21 mouse cellular contexts compared by ENCODE assay signal in genomic region chr16:9360741-9361255, GRCm38 (mm10).
DNase-seq lines count a peak whose midpoint lies in the region; ATAC-seq lines count a peak whose summit lies in the region.
"Had no signal": no experiment of that assay in that cellular context is flagged by ENCODE, and none has a peak within 500 bp of the region (broad histone marks: within the 10 kb centered on the region; RNA-seq: fewer than 3 reads in every experiment).

No protein-coding gene starts in this region.

- H3K27ac ChIP-seq in midbrain, embryonic 16.5 days (ENCODE audit: low read length) = no peak overlapping the region
- no peak overlapping the region for H3K27ac ChIP-seq in midbrain, embryonic 11.5 days (ENCODE audit: low read depth, low read length)
- H3K27ac ChIP-seq: forebrain, embryonic 12.5 days; hindbrain, embryonic 10.5 days; hindbrain, postnatal 0 days; liver, embryonic 14.5 days; lung, embryonic 15.5 days; midbrain, embryonic 10.5 days; neural tube, embryonic 12.5 days had no signal

- H3K4me3 ChIP-seq in midbrain, embryonic 16.5 days (ENCODE audit: low read depth, low read length) = no peak overlapping the region
- no peak overlapping the region for H3K4me3 ChIP-seq in midbrain, embryonic 11.5 days (ENCODE audit: low read depth, low read length)
- H3K4me3 ChIP-seq: forebrain, embryonic 12.5 days; hindbrain, embryonic 10.5 days; lung, embryonic 15.5 days; midbrain, embryonic 10.5 days; neural tube, embryonic 12.5 days had no signal

- peak; percentile 4 for DNase-seq in cerebellum, adult 9-10 months
- DNase-seq in left cerebral cortex, adult 8-10 months (ENCODE audit: low spot score in 2 of 2) = peak; percentile 10 to 53
- DNase-seq in left cerebral cortex, postnatal 4 days = no peak
- peak; percentile 29 for DNase-seq in layer of hippocampus, adult 9-10 months (ENCODE audit: low spot score)
- DNase-seq in right cerebral cortex, postnatal 25 days = peak; percentile 7
- DNase-seq in midbrain, embryonic 11.5 days (ENCODE audit: low spot score, missing footprints) = no peak
- DNase-seq: adrenal gland, postnatal 25 days; gastrocnemius, postnatal 25 days; lung, postnatal 4 days; thymus, postnatal 14 days had no signal

- H3K4me1 ChIP-seq in midbrain, embryonic 16.5 days (ENCODE audit: control insufficient read depth, insufficient read depth, low read length) = peaks cover 3% of the 10 kb centered on the region; the same call in 1 of the 2 replicates
- no peaks in the 10 kb centered on the region for H3K4me1 ChIP-seq in midbrain, embryonic 11.5 days (ENCODE audit: control insufficient read depth, insufficient read depth, low read length)
- H3K4me1 ChIP-seq: forebrain, embryonic 12.5 days; hindbrain, embryonic 10.5 days; lung, embryonic 15.5 days; neural tube, embryonic 12.5 days had no signal

- H3K9ac ChIP-seq in midbrain, embryonic 16.5 days (ENCODE audit: low read depth, low read length) = no peak overlapping the region
- no peak overlapping the region for H3K9ac ChIP-seq in midbrain, embryonic 11.5 days (ENCODE audit: low read length)
- H3K9ac ChIP-seq: forebrain, embryonic 12.5 days; liver, embryonic 14.5 days; lung, embryonic 15.5 days; neural tube, embryonic 12.5 days had no signal

- no peaks in the 10 kb centered on the region for H3K9me3 ChIP-seq in midbrain, embryonic 16.5 days (replicated peaks; ENCODE audit: control insufficient read depth, low read length, poor library complexity, severe bottlenecking)
- no peaks in the 10 kb centered on the region for H3K9me3 ChIP-seq in midbrain, embryonic 11.5 days (ENCODE audit: control insufficient read depth, low read length)
- H3K9me3 ChIP-seq: forebrain, embryonic 12.5 days; G1E; lung, embryonic 15.5 days; midbrain, embryonic 10.5 days; neural tube, embryonic 12.5 days had no signal

- intact Hi-C loops in left cerebral cortex, postnatal 4 days (cut with DNase I) = no loop called here

- no peak for ATAC-seq in cerebellum, adult (ENCODE audit: insufficient number of reproducible peaks, low FRiP score, low TSS enrichment)
- ATAC-seq in midbrain, embryonic 16.5 days = no peak
- no peak for ATAC-seq in midbrain, embryonic 11.5 days (ENCODE audit: low FRiP score)
- ATAC-seq: hindbrain, postnatal 0 days; intestine, postnatal 0 days had no signal

- no peaks in the 10 kb centered on the region for H3K36me3 ChIP-seq in midbrain, embryonic 16.5 days (ENCODE audit: control insufficient read depth, insufficient read depth, low read length)
- no peaks in the 10 kb centered on the region for H3K36me3 ChIP-seq in midbrain, embryonic 11.5 days (ENCODE audit: control insufficient read depth, insufficient read depth, low read length)
- H3K36me3 ChIP-seq: forebrain, embryonic 12.5 days; G1E; hindbrain, embryonic 10.5 days; lung, embryonic 15.5 days; midbrain, embryonic 10.5 days; neural tube, embryonic 12.5 days had no signal

- WGBS in midbrain, embryonic 16.5 days = 82% methylated on average over 3 of the region's 3 CpGs
- WGBS in midbrain, embryonic 11.5 days = 72% methylated on average over 3 of the region's 3 CpGs

- H3K27me3 ChIP-seq in midbrain, embryonic 16.5 days (ENCODE audit: control insufficient read depth, insufficient read depth, low read depth, low read length) = no peaks in the 10 kb centered on the region
- no peaks in the 10 kb centered on the region for H3K27me3 ChIP-seq in midbrain, embryonic 11.5 days (ENCODE audit: control insufficient read depth, insufficient read depth, low read length)
- H3K27me3 ChIP-seq: forebrain, embryonic 12.5 days; lung, embryonic 15.5 days; neural tube, embryonic 12.5 days had no signal

- H3K4me2 ChIP-seq in midbrain, embryonic 16.5 days (ENCODE audit: low read length) = no peak overlapping the region
- no peak overlapping the region for H3K4me2 ChIP-seq in midbrain, embryonic 11.5 days
- H3K4me2 ChIP-seq: forebrain, embryonic 12.5 days; lung, embryonic 15.5 days; neural tube, embryonic 12.5 days had no signal

Comparison
In these comparisons a context has a peak if more than half of its experiments do, and no peak if none do; other contexts are left out.
1. DNase-seq: peak in cerebellum, adult 9-10 months (single experiment), left cerebral cortex, adult 8-10 months (2 of 2), layer of hippocampus, adult 9-10 months (single experiment) and right cerebral cortex, postnatal 25 days (single experiment); none in left cerebral cortex, postnatal 4 days (single experiment) and midbrain, embryonic 11.5 days (single experiment).